Mouse (Mus musculus) neural tube, embryonic 10.5 days (tissue): Measurements from ENCODE around the gene Mif4gd.

Experiments
- DNase-seq: peaks from one replicate; pipeline ENCODE4 v3.0.0-alpha.2; 2017; ENCODE audit warnings: low spot score; ENCODE audit errors: extremely low spot score

Mif4gd gene

GRCm38 (mm10) chr11:115613138-115613945 is 573 bp upstream of the Mif4gd start:
- DNase-seq: peak; percentile 27

- no peak for DNase-seq
Measured at GRCm38 (mm10) chr11:115612059-115612409, 735 bp downstream of the Mif4gd start.

- DNase-seq: no peak
Measured at GRCm38 (mm10) chr11:115611173-115611572, 1.6 kb downstream of the Mif4gd start.

GRCm38 (mm10) chr11:115609576-115609975 is 3.2 kb downstream of the Mif4gd start:
- no peak for DNase-seq

GRCm38 (mm10) chr11:115608421-115609399 is 4.1 kb downstream of the Mif4gd start:
- no peak for DNase-seq

- DNase-seq: no peak
Measured at GRCm38 (mm10) chr11:115606733-115607132, 6.0 kb downstream of the Mif4gd start.

GRCm38 (mm10) chr11:115604304-115604696 is 8.5 kb downstream of the Mif4gd start:
- DNase-seq: no peak

GRCm38 (mm10) chr11:115603476-115604303 is 9.1 kb downstream of the Mif4gd start, which contains the start of the genes Mrps7 and Gga3:
Gene Mrps7, plus strand, starts transcription at chr11:115603925.
Gene Gga3, minus strand, starts transcription at chr11:115604051.
- DNase-seq: peak; percentile 89

- DNase-seq: no peak
Measured at GRCm38 (mm10) chr11:115603128-115603475, 9.7 kb downstream of the Mif4gd start.

- no peak for DNase-seq
Measured at GRCm38 (mm10) chr11:115601174-115601573, 11.6 kb downstream of the Mif4gd start.

GRCm38 (mm10) chr11:115600743-115601142 is 12.0 kb downstream of the Mif4gd start:
- no peak for DNase-seq

GRCm38 (mm10) chr11:115599722-115600121 is 13.0 kb downstream of the Mif4gd start:
- no peak for DNase-seq

GRCm38 (mm10) chr11:115598309-115598708 is 14.5 kb downstream of the Mif4gd start:
- DNase-seq: no peak

- DNase-seq: no peak
Measured at GRCm38 (mm10) chr11:115595209-115595608, 17.6 kb downstream of the Mif4gd start.

- no peak for DNase-seq
Measured at GRCm38 (mm10) chr11:115590526-115591075, 22.2 kb downstream of the Mif4gd start.

GRCm38 (mm10) chr11:115587984-115588383 is 24.8 kb downstream of the Mif4gd start:
- DNase-seq: no peak

GRCm38 (mm10) chr11:115586403-115586802 is 26.4 kb downstream of the Mif4gd start:
- DNase-seq: no peak

GRCm38 (mm10) chr11:115585573-115586100 is 27.1 kb downstream of the Mif4gd start:
- no peak for DNase-seq

- DNase-seq: no peak
Measured at GRCm38 (mm10) chr11:115584376-115585073, 28.2 kb downstream of the Mif4gd start.
